Mouse (Mus musculus) forebrain, embryonic 13.5 days (tissue): ENCODE data around the gene Lamb2. TPM values are rescaled to one million over a fixed set of nuclear protein-coding genes. Genes with fewer than 3 reads are reported as not detected.

Experiments used
- ATAC-seq: fragments of 200-750 bp; cut with Nextera tagmentation; 2 replicates; pipeline ENCODE4 v1.8.0; 2017
- H3K27ac ChIP-seq: fragments of 300-500 bp; sonication (generic); 2 replicates; pipeline ENCODE4 v1.5.1; 2015; ENCODE audit warnings: inconsistent platforms, mild to moderate bottlenecking, moderate library complexity
- H3K27me3 ChIP-seq: fragments of 300-500 bp; sonication (generic); 2 replicates; pipeline ENCODE4 v1.6.1; 2015; ENCODE audit warnings: mild to moderate bottlenecking, inconsistent platforms
- H3K36me3 ChIP-seq: fragments of 300-500 bp; sonication (generic); 2 replicates; pipeline ENCODE4 v1.6.1; 2015; ENCODE audit warnings: mild to moderate bottlenecking, inconsistent platforms; ENCODE audit not compliant: poor library complexity, severe bottlenecking
- H3K4me1 ChIP-seq: fragments of 300-500 bp; sonication (generic); 2 replicates; pipeline ENCODE4 v1.6.1; 2015; ENCODE audit warnings: inconsistent platforms
- H3K4me2 ChIP-seq: fragments of 300-500 bp; sonication (generic); 2 replicates; pipeline ENCODE4 v1.6.1; 2015; ENCODE audit warnings: inconsistent platforms, mild to moderate bottlenecking, moderate library complexity
- H3K4me3 ChIP-seq: fragments of 300-500 bp; sonication (generic); 2 replicates; pipeline ENCODE4 v1.5.1; 2015; ENCODE audit warnings: mild to moderate bottlenecking, inconsistent platforms
- H3K9ac ChIP-seq: fragments of 300-500 bp; sonication (generic); 2 replicates; pipeline ENCODE4 v1.6.1; 2015; ENCODE audit warnings: mild to moderate bottlenecking, inconsistent platforms
- H3K9me3 ChIP-seq: fragments of 300-500 bp; sonication (generic); replicated peaks from 2 replicates; pipeline ENCODE4 v1.6.1; 2016; ENCODE audit warnings: inconsistent platforms
- WGBS: fragments of 180-500 bp; shearing (Covaris S2); methylation state at CpG from one replicate; pipeline ENCODE4 v1.1.7; 2015; 5-methylcytosine and 5-hydroxymethylcytosine counted together
- polyA plus RNA-seq: library from polyadenylated mRNA; unstranded; fragments of >200 nt; fragmentation: Nextera tagmentation; extraction: Ambion mirVana; gene quantifications from 2 replicates; pipeline ENCODE4 v1.2.1, GENCODE M21; 2015

The Lamb2 gene
- polyA plus RNA-seq, 1 experiment from 2014 or later = 18.7 TPM

DNA sequence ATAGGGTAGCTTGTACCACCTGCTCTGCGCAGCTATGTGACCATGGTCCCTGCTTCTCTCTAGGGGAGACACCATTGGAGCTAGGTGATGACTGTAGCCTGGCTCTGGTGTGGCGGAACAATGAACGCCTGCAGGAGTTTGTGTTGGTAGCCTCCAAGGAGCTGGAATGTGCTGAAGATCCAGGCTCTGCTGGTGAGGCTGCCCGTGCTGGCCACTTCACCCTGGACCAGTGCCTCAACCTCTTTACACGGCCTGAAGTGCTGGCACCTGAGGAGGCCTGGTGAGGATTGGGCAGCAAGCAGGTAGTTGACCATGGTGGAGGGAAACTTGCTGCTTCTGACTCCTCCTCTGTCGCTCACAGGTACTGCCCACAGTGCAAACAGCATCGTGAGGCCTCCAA is 19.7 kb downstream of the Lamb2 start:
- Histone ChIP-seq H3K4me3 (no peak overlapping the region), H3K9ac (no peak overlapping the region), H3K4me1 (no peaks in the 10 kb centered on the region), H3K9me3 (no peaks in the 10 kb centered on the region), H3K27ac (no peak overlapping the region), H3K27me3 (no peaks in the 10 kb centered on the region), H3K36me3 (peaks cover 94% of the 10 kb centered on the region), H3K4me2 (no peak overlapping the region)
- WGBS = 92% methylated on average over 7 of the region's 7 CpGs
- ATAC-seq = no peak

DNA sequence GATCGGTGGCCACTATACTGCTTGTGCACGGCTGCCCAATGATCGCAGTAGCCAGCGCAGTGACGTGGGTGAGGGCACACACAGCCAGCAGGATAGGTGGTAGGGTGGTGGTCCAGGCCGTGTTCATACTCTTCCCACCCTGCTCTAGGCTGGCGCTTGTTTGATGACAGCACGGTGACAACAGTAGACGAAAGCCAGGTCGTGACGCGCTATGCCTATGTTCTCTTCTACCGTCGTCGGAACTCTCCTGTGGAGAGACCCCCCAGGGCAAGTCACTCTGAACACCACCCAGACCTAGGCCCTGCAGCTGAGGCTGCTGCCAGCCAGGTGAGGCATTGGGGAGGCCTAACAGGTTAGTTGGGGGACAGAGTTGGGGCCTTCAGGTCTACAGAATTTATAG is 20.4 kb downstream of the Lamb2 start:
- no peak overlapping the region for H3K4me3 ChIP-seq
- no peaks in the 10 kb centered on the region for H3K27me3 ChIP-seq
- H3K9ac ChIP-seq = no peak overlapping the region
- H3K36me3 ChIP-seq = peaks cover 87% of the 10 kb centered on the region
- H3K27ac ChIP-seq = no peak overlapping the region
- WGBS = 96% methylated on average over 15 of the region's 15 CpGs
- ATAC-seq = no peak
- no peaks in the 10 kb centered on the region for H3K4me1 ChIP-seq
- H3K4me2 ChIP-seq = no peak overlapping the region
- H3K9me3 ChIP-seq = no peaks in the 10 kb centered on the region

DNA sequence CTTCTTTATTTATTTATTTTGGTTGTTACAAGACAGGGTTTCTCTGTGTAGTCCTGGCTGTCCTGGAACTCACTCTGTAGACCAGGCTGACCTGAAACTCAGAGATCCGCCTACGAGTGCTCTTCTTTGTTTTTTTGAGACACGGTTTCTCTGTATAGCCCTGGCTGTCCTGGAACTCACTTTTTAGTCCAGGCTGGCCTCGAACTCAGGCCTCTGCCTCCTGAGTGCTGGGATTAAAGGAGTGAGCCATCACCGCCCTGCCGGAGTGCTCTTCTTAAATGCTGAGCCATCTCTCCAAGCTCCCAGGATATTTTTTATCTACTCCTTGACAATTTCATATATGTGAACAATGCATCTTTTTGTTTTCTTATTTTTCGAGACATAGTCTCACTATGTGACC is 27.4 kb downstream of the Lamb2 start:
- H3K9ac ChIP-seq = no peak overlapping the region
- peaks cover 39% of the 10 kb centered on the region for H3K36me3 ChIP-seq
- peak overlapping the region; percentile 89 for H3K4me2 ChIP-seq
- H3K9me3 ChIP-seq = no peaks in the 10 kb centered on the region
- no peaks in the 10 kb centered on the region for H3K27me3 ChIP-seq
- H3K4me1 ChIP-seq = peaks cover 15% of the 10 kb centered on the region
- no peak overlapping the region for H3K27ac ChIP-seq
- 90% methylated on average over 7 of the region's 7 CpGs for WGBS
- no peak for ATAC-seq
- H3K4me3 ChIP-seq = no peak overlapping the region; the same call in 1 of the 2 replicates

DNA sequence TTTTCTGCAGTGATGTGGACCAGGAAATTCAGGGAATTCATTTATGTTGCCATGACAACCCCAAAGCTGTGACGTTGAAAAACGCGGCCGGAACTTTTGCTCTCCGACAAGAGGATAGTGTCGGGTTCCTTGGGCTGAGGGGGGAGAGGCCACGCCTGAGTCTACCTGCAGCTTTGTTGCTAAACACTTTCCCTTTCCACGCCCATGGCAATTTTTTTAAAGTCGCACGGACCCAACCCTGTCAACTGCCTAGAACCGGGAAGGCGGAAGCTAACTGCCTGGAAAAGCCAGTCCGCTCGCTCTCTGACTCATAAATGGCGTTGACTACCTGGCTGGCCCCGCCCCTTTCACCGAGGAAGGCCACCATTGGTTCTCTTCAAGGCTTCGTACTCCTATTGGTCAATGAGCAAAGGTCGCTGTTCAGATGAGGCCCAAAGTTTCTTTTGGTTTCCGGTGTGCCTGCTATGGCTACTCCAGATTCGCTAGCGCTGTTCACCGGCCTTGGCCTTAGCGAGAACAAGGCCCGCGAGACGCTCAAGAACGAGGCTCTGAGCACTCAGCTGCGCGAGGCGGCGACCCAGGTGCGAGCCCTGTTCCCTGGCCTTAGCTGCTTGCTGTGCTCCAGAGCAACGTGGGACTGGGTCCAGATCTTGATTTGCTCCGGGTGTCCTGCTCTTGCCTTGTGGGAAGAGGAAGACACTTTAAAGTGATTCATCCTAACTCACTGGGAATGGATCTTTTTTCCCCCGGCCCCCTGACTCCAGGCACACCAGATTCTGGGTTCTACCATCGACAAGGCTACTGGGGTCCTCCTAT is 28.3 kb downstream of the Lamb2 start, which contains the start of gene Qars:
Gene Qars (plus strand): TSS at position 88 of the 816 bp plus-strand sequence.
- ATAC-seq = peak; percentile 97
- H3K36me3 ChIP-seq = peaks cover 41% of the 10 kb centered on the region
- no peaks in the 10 kb centered on the region for H3K9me3 ChIP-seq
- H3K27ac ChIP-seq = peak within 1 kb of the TSS; percentile 52; the same call in 1 of the 2 replicates
- H3K4me2 ChIP-seq = peak within 1 kb of the TSS; percentile 89
- peaks cover 15% of the 10 kb centered on the region for H3K4me1 ChIP-seq
- H3K4me3 ChIP-seq = peak within 1 kb of the TSS; percentile 69
- H3K9ac ChIP-seq = peak within 1 kb of the TSS; percentile 78
- H3K27me3 ChIP-seq = no peaks in the 10 kb centered on the region
- under 1% methylated on average over 37 of the region's 37 CpGs for WGBS

DNA sequence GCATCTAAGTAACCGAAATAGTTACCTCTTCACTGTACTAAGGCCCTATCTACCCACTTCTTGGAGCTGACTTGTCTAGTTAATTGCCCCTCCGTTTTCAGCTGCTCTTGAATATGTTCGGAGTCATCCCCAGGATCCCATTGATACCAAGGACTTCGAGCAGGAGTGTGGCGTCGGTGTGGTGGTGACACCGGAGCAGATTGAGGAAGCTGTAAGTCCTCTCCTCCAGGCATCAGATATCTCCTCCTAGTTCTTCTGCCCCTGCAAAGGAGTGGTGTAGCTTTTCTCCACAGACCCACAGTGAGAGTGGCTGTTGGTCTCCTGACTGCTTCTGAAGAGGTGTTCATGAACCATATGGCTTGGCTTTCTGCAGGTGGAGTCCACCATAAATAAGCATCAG is 29.2 kb downstream of the Lamb2 start:
- Histone ChIP-seq H3K4me1 (peaks cover 15% of the 10 kb centered on the region), H3K4me2 (peak overlapping the region; percentile 89), H3K9ac (peak overlapping the region; percentile 78), H3K27ac (no peak overlapping the region), H3K4me3 (peak overlapping the region; percentile 69), H3K27me3 (no peaks in the 10 kb centered on the region), H3K36me3 (peaks cover 41% of the 10 kb centered on the region), H3K9me3 (no peaks in the 10 kb centered on the region)
- no peak for ATAC-seq
- WGBS = 92% methylated on average over 7 of the region's 7 CpGs

DNA sequence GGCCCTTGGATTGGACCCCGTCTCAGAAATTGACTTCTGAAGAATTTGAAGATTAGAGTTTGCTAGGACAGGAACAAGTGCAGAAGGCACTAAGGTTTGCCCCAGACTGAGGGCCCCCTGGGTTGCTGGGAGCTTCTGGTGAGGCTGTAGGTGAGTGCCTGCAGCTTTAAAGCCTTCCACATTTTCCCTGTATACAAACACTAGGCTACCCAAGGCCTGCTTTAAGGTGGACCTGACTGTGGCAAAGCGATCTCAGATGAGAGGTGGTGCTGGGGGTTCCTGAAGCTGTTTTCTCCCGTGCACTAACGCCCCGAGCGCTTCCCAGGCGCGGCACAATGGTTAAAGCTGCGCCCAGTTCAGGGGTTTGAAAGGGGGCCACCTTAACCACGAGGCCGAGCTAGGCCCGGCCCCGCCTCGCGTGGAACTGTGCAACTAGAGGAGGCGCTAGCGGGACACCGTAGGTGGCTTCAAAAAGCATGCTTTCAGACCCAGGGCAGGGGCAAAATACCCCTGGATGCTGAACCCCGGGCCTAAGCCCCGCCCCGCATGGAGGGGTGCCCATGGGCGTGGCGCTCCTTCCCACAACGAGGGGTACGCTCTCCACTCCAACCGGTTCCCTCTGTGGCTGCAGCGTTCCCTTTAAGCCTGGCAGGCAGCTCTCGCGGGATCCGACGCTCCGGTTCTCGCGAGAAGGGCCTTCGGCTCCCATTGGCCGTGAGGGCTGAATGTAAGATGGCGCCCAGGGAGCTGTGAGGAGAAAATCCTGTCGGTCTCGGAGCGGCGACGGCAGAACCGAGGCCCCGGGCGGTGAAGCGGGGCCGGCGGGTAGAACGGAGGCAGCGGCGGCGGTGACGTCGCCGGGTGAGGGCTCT is 37.1 kb downstream of the Lamb2 start, which contains the start of gene Qrich1:
Gene Qrich1 (plus strand): TSS at position 427 of the 872 bp plus-strand sequence.
- 1% methylated on average over 55 of the region's 55 CpGs for WGBS
- peak; percentile 98 for ATAC-seq

DNA sequence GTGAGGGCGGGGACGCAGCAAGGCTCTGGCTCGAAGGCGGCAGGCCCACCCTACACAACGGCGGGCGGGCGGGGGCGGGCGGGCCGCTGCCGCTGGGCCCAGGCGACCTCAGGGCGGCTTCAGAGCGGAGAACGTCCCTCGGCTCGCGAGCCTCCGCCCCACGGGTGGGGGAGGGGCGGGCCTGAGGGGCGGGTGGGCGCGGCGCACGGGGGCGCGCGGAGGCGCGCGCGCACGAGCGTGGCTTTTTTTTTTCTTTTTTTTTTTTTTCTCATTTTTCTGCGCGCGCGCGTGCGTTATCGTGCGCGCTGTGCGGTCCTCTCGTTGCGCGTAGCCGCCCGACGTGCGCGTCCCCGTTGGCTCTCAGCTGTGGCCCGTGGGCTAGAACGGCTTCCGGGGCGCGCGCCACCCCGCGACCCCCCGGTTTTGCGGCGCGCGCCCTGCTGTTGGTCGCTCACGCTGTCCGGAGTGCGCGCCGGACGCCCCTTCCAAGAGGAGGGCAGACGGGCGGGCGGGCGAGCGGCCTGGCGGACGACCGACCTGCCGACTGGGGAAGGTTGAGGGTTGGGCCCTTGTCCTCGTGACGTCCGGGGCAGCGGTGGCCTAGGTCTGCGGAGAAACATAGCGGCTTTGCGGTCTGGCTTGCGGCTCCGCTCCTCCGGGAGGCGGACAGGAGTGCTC is 37.9 kb downstream of the Lamb2 start:
- Histone ChIP-seq H3K4me1 (peaks cover 41% of the 10 kb centered on the region), H3K4me2 (peak overlapping the region; percentile 82), H3K27me3 (no peaks in the 10 kb centered on the region), H3K4me3 (peak overlapping the region; percentile 97), H3K27ac (peak overlapping the region; percentile 99), H3K36me3 (peaks cover 43% of the 10 kb centered on the region), H3K9ac (peak overlapping the region; percentile 93), H3K9me3 (no peaks in the 10 kb centered on the region)
- WGBS = 0% methylated on average over 60 of the region's 95 CpGs
- peak; percentile 82 for ATAC-seq

More for the DNA sequence above, 37.1 kb downstream of the Lamb2 start, which contains the start of gene Qrich1:
- no peaks in the 10 kb centered on the region for H3K9me3 ChIP-seq
- peaks cover 34% of the 10 kb centered on the region for H3K4me1 ChIP-seq
- peaks cover 50% of the 10 kb centered on the region for H3K36me3 ChIP-seq
- H3K4me2 ChIP-seq = peak within 1 kb of the TSS; percentile 82
- H3K4me3 ChIP-seq = peak within 1 kb of the TSS; percentile 97
- H3K27me3 ChIP-seq = no peaks in the 10 kb centered on the region
- H3K27ac ChIP-seq = peak within 1 kb of the TSS; percentile 99
- peak within 1 kb of the TSS; percentile 93 for H3K9ac ChIP-seq

DNA sequence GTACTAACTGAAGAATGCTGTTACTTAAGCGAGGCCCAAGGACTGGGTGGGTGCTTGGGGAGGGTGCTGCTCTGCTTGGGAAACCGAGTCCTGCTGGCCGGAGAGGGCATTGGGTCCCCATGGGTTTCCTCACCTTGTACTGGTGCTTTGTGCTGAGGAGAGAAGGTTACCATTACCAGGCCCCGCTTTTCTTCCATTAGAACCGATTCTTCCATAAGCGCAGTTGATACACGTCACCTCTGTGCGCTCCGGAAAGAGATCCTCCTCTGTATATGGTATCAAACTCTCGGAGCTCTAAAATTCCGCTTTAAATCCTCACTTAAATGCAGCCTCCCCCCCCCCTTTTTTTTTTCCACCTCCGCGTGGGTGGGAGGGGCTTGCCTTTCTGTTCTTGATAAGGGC is 38.4 kb downstream of the Lamb2 start:
- Histone ChIP-seq H3K4me3 (peak overlapping the region; percentile 97), H3K4me1 (peaks cover 41% of the 10 kb centered on the region), H3K9ac (peak overlapping the region; percentile 93), H3K27ac (peak overlapping the region; percentile 99), H3K9me3 (no peaks in the 10 kb centered on the region), H3K4me2 (peak overlapping the region; percentile 82), H3K27me3 (no peaks in the 10 kb centered on the region), H3K36me3 (peaks cover 37% of the 10 kb centered on the region)
- ATAC-seq = no peak
- under 1% methylated on average over 13 of the region's 13 CpGs for WGBS

DNA sequence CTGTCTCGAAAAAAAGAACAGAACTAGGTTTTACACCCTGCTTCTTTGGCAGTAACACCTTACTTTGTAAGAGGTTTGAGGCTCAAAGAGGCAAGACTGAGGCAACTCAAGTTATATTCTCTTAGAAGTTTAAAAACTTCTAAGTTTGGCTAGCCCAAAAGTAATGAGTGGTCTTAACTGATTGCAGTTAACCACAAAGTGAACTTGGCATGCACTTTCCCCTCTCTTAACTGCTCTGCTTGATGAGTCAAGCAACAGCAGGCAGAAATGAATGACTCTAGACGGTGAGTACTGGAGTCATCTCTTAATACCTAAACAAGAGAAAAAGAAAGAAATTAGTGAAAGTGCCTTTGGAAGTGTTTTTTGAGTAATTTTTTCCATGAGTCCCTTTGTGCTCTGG is 42.1 kb downstream of the Lamb2 start:
- peaks cover 16% of the 10 kb centered on the region for H3K36me3 ChIP-seq
- WGBS = 58% methylated on average over 2 of the region's 2 CpGs

DNA sequence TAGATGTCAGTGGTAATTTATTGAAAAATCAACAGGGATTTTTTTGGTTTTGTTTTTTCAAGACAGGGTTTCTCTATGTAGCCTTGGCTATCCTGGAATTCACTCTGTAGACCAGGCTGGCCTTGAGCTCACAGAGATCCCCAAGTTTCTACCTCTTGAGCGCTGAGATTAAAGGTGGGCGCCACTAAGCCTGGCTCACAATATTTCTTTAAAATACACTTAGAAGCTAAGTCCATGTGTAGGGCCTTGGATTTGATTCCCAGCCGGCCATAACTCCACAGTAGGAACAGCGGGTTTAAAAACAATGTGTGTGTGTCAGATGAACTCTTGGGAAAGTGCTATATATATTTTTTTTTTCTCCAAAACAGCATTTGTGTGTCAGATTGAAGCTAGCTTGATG is 43.8 kb downstream of the Lamb2 start:
- Histone ChIP-seq H3K27ac (no peak overlapping the region), H3K9ac (no peak overlapping the region), H3K4me2 (no peak overlapping the region), H3K27me3 (no peaks in the 10 kb centered on the region), H3K36me3 (peaks cover 18% of the 10 kb centered on the region), H3K4me1 (peaks cover 30% of the 10 kb centered on the region), H3K9me3 (no peaks in the 10 kb centered on the region), H3K4me3 (no peak overlapping the region)
- no peak for ATAC-seq
- WGBS = 98% methylated on average over 4 of the region's 4 CpGs

More for the DNA sequence above, 42.1 kb downstream of the Lamb2 start:
- H3K4me1 ChIP-seq = peaks cover 33% of the 10 kb centered on the region
- peak overlapping the region; percentile 18; the same call in 1 of the 2 replicates for H3K4me2 ChIP-seq
- H3K27ac ChIP-seq = peak overlapping the region; percentile 54; the same call in 1 of the 2 replicates
- no peak for ATAC-seq
- no peaks in the 10 kb centered on the region for H3K9me3 ChIP-seq
- no peak overlapping the region for H3K4me3 ChIP-seq
- H3K9ac ChIP-seq = no peak overlapping the region
- no peaks in the 10 kb centered on the region for H3K27me3 ChIP-seq

DNA sequence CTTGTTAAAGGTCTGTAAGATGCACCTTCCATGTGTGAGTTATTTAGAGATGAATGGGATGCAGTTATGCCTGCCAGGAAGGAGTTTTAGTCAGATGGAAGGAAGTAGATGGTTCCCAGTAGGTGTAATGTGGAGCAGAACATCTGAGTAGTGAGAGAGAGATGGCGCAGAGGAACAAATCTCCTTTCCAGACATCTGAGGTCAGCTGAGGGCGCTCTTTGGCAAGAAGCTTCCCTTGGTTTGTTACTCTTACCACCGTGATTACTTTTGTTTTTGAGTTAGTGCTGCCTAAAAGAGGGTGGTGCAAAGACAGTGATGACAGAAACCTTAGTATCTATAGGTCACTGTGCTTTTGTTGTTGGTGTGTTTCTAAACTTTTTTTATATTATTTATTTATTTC is 45.9 kb downstream of the Lamb2 start:
- Histone ChIP-seq H3K27me3 (no peaks in the 10 kb centered on the region), H3K27ac (no peak overlapping the region)

More for the DNA sequence above, 45.9 kb downstream of the Lamb2 start:
- no peak overlapping the region for H3K4me3 ChIP-seq
- peaks cover 30% of the 10 kb centered on the region for H3K36me3 ChIP-seq
- no peak overlapping the region for H3K4me2 ChIP-seq
- H3K4me1 ChIP-seq = peaks cover 12% of the 10 kb centered on the region
- H3K9me3 ChIP-seq = no peaks in the 10 kb centered on the region
- WGBS = 87% methylated on average over 3 of the region's 3 CpGs
- no peak overlapping the region for H3K9ac ChIP-seq
- no peak for ATAC-seq
